Mouse (Mus musculus): ENCODE measurements around the gene Psd.

The Psd gene

DNA sequence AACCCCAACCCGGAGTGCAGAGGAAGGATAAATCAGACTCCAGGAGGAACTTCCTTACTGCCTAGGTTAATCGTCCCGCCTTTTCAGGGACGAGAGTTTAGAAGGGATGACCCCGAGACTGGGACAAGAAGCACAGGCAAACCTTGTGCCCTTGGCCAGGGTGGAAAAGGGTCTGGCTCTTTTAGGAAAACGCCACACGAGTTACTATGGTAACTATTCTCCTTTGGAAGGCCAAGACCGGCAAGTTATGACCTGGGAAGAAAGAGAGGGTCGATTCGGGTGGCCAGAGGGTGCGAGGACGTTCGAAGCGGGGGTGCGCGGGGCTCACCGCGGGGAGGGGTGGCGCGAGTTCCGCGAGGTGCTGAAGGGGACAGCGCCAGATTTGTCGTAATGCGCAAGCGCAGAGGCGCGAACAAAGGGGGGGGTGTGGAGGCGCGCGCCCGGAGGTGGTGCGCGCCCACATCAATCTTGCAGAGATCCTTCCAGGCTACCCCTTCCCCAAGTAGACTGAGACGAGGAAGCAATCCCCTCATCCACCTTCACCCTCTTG, at the start of gene Psd:
Gene Psd, minus strand, starts transcription at position 401 of the 550 bp plus-strand sequence.
- DNase-seq (ENCODE audit: low spot score), result no peak

DNA sequence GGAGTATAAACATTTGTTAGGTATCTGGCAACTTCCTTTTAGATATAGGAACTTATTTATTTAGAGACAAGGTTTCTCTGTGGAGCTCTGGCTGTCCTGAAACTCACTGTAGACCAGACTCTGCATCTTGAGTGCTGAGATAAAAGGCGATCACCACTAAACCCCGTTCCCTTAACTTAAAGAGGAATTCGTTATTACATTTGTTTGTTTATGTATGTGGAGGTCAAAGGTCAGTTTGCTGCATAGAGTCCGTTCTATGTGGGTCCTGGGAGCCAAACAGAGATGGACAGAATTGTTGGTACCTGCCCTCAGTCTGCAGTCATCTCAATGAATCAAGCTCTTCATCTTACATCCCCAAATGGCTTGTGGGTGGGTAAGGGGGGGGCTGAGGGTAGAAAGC, 48.9 kb upstream of the Psd start:
- no peak for DNase-seq (ENCODE audit: low spot score)

DNA sequence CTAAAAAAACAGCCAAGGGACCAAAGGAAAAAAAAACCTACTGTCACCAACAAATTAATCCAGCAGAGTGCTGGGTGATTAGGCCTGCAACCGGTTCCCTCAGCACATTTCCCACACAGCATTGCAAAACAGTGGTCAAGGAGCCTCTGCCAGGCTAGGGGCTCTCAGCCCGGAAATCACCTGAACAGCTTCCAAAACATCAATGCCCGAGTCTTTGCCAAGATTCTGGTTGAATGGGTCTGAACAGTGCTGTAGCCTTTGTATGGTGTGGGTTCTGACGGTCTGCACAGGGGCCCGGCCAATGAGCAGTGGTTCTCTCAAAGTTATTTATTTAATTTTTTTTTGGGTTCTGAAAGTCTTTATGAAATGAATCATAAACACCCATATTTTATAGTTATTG, 48.5 kb upstream of the Psd start:
- DNase-seq (ENCODE audit: low spot score), result no peak

DNA sequence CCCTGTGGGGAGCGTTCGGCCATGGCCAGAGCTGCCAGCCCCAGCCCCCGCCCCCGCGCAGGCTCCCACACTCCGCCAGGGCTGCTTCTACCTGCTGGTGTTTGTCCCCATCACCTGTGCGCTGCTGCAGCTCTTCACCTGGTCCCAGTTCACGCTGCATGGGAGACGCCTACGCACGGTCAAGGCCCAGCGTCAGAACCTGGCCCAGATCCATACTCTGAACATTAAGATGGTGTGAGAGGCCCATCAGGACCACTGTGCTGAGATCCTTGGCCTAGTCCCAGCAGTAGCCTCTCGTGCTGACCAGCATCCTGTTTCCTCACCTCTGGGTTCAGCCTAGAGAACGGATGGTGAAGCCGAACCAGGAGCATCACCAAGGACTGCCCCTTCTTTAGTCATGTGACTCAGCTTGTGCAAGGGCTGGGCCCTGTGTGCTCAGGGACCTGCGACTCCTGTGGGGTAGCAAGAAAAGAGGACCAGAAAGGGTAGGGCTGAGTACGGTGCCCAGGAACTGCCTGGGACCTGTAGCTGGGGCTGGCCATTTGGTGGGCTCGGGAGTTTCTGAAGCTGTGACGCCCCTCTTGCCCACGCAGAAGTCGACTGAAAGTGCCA, 47.6 kb upstream of the Psd start:
- DNase-seq (ENCODE audit: low spot score), result no peak

DNA sequence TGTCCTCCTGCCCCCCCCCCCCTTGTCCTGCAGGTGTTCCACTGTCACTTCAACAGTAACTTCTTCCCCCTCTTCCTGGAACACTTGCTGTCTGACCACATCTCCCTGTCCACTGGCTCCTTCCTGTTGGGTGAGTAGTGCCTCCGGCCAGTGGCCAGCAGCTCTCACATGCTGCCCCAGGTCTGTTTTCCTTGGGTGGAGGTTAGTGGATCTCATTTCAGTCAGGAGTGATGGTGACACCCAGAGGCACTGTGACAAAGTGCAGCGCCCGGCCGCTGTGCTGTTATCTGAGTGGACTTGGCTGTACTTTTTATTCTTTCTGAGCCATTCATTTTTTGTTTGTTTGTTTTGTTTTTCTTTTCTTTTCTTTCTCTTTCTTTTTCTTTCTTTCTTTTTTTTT, 42.2 kb upstream of the Psd start:
- no peak for DNase-seq (ENCODE audit: low spot score)

DNA sequence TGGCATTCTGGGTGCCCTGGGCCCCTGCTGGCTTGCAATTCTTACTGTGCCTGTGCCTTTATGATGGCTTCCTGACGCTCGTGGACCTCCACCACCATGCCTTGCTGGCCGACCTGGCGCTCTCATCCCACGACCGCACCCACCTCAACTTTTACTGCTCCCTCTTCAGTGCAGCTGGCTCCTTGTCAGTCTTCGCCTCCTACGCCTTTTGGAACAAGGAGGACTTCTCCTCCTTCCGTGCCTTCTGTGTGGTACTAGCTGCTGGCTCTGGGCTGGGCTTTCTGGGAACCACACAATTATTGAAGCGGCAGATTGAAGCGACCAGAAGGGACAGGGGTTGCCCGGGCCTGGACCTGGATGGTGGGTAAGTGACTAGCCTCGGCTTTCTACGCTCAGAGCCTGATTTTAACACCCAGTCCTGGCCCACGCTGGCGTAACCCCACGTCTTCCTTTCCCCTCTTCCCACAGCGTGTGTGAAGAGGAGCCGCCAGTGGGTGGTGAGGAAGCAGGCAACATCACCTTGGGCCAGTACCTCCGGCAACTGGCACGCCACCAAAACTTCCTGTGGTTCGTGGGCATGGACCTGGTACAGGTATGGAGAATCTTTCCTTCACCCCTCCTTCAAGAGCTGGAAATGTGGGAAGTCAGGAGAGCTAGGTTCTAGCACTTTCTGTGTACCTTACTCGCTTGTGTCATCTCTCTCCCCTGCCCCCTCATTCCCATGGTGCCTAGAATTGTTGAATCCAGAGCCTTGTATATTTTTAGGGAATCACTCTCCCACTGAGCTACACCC, 41.0 kb upstream of the Psd start:
- no peak for DNase-seq (ENCODE audit: low spot score)

DNA sequence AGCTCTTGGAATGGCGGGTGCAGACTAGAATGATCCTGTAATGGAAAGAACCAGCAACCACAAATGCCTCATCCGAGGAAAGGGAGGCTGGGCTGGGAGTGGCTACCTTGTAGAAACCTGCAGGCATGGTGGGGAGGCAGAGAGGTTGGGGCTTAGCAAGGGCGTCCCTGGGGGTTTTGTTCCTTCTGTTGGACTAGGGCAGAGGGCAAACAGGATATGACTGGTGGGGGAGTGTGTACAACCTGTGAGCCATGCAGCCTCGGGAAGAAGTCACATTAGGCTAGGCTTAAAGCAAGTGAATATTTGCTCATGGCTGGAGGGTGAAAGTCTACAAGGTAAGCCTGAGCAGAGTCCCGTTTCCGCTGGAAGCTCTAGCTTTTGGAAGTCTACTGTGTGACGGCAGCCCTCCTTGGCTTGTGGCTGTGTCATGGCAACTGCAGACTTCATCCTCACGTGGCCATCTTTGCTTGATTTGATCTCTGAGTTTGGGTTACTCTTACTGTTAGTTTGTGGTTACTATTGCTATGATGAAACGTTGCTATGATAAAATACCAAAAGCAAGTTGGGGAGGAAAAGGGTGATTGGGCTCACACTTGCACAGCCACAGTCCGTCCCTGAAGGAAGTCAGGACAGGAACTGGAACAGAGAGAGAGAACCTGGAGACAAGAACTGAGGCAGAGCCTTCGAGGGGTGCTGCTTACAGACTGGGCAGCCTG, 36.5 kb upstream of the Psd start:
- no peak for DNase-seq (ENCODE audit: low spot score)

DNA sequence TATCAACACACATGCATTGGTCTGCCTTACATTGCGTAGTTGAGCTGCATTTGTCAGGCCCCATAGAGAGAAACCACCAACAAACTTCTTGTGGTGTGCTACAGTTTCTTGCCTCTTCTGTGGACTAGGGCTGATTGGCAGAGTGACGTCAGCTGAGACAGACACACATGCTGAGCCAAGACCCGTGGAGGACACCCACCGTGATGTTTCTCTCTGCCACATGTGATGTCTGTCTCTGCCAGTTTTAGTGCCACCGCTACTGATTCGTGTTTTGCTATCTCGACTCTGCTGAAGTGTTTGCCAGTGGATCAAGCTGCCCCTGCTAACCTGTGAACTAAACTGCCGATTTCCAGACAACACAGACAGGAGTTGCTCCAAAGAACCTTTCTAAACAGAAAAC, 35.1 kb upstream of the Psd start:
- DNase-seq (ENCODE audit: low spot score), result no peak

DNA sequence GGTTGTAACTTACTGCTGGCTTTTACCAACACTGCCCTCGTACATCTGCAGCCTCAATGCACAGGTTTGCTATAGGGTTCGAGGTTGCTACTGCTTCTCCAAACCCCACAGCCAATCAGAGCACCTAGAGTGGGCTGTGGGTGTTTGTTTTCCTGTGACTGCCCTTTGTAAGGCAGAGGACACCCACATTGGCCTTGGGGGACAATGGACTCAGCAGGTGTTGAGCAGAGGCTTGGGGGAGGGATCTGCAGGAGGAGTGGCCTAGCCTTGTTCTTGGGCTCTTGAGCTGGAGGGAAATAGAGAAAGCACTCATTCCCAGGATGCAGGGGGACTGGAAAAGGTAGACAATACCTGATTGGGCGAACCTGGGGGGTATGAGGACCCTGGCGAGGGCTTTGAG, 31.4 kb upstream of the Psd start:
- no peak for DNase-seq (ENCODE audit: low spot score)

DNA sequence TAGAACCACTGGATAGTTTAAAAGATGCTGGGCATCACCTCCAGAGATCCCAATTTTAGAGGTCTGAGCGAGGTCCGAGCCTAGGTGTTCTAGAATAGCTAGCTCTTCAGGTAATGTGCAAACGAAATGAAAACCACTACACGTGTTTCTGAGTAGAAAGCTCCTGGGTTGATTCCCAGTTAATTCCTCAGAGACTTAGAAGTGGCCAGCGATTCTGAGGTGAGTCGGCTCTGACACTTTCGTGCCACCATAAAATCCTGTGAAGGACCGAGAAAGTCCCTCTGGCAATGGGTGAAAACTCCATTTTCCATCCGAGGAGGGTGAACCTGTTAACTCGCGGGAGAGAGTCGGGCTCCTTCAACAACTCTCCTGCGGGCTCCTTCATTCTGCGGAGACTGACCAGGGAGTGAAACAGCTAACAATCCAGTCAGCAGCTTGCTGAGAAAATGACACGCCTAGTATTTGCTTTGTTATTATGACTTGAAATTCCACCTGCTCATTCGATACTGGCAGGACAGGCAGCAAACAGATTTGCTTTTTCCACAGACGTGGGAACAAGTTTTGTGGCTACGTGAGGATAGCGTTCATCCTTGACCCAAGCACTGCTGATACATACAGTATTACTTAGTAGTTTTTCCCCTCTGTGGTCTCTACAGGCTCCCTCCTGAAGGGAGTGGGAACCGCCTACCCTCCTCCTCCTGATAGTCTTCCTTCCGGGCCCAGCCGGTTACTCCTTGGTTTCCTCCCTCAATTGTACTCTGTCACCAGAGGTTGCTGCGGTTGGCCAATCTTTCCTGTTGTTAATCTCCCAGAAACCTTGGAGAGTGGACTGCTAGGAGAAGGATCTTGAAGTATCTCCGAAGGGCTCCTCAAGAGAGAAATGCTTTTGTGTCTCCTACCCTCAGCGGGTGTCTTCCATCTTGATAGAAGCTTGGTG, 30.7 kb upstream of the Psd start:
- no peak for DNase-seq (ENCODE audit: low spot score)

DNA sequence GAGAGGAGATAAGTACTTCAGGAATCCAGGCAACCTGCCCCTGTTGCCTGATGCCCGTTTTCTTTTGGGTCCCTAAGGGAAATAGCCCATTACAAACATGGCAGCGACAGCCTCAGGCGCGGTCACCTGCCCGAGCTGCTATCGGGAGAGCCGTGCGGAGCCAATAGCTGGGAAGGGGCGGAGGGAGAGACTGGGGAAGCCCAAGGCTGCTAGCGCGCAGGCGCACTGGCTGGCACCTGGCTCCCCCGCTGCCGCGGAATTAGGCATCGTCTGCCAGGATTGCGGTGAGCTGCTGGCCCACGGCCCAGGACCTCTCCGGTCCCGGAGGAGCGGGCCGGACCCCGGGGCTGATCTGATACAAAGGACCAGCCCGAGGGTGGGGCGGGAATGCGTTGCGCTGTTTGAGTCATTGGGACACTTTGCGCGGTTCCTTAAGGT, 29.8 kb upstream of the Psd start:
- DNase-seq (ENCODE audit: low spot score), result peak; percentile 81

DNA sequence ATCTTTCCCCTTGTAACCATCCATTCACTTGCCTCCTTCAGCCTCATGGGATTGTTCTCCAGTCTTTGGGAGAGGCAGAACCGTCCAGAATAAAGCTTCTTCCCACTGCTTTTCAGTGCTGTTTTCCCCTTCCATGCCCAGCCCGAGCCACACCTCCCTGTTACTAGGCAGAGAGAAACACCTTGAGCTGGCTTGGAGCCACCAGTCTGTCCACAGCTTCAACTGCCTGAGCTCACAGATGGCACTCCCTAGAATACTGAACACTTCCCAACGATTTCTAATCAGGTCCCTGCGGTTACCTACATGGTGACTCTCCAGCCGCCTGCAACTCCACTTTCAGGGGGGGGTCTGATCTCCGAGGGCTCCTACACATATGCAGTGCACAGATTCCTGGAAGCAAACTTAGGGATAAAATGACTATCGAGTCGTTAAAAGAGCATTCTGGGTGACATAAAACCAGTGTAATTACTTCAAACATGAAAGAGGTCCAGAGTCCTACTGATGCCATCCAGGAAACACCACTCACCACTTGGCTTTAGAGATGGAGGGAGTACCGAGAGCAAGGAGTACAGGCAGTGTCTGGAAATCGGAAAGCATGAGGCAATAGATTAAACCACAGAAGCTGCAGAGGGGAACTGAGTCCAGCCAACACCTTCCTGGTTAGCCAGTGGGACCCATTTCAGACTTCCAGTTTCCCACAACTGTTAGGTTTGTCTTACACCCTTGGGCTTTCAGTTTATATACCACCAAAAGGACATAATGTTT, 23.4 kb upstream of the Psd start, which contains the start of gene 2310034G01Rik:
Gene 2310034G01Rik, minus strand, starts transcription at position 135 of the 765 bp plus-strand sequence.
- no peak for DNase-seq (ENCODE audit: low spot score)

DNA sequence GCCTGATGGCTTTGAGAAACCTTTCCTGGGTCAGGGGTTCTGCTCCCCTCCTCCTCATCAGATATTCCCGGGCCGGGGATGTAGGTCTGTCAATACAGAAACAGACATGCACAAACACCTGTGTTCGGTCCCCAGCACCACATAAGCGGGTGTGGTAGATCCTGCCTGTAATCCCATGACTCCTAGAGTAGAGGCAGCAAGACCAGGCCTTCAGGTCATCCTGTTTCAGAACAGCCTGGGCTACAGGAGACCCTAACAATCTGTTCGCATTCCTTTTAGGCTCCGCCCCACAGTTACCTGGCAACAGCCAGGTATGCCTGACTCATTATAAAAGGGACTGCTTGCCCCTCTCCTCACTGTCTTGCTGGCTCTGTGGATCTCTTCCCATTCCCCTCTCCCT, 22.6 kb upstream of the Psd start:
- no peak for DNase-seq (ENCODE audit: low spot score)

DNA sequence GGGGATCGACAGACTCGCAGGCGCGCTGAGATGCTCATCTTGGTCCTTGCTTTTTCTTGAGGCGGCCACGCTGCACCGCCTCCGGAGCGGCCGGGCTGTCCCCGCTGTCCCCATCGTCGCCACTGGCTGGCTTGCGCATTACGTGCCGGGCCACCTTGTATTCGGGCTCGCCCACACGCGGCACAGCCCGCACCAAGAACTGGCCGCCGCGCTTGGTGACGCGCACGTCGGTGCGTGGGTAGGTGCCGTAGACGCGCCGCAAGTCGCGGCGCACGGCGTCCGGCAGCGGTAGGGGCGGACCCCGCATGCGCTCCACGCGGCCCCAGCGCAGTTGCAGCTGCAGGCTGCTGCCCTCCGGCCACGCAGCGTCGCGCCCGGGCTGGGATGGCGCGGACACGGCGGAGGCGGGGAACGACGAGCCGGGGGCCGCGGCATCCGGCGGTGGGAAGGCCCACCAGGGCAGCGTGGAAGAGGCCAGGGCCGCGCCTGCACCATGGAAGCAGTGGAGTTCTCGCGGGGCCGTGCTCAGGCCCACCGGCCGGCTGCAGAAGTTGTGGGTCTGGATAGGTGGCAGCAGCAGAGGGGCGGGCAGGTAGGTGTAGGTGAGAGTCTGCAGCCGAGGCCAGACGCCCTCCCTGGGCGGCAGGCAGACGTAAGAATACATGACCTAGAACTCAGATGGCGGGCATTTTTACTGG, 22.0 kb upstream of the Psd start:
- DNase-seq (ENCODE audit: low spot score), result peak; percentile 64

DNA sequence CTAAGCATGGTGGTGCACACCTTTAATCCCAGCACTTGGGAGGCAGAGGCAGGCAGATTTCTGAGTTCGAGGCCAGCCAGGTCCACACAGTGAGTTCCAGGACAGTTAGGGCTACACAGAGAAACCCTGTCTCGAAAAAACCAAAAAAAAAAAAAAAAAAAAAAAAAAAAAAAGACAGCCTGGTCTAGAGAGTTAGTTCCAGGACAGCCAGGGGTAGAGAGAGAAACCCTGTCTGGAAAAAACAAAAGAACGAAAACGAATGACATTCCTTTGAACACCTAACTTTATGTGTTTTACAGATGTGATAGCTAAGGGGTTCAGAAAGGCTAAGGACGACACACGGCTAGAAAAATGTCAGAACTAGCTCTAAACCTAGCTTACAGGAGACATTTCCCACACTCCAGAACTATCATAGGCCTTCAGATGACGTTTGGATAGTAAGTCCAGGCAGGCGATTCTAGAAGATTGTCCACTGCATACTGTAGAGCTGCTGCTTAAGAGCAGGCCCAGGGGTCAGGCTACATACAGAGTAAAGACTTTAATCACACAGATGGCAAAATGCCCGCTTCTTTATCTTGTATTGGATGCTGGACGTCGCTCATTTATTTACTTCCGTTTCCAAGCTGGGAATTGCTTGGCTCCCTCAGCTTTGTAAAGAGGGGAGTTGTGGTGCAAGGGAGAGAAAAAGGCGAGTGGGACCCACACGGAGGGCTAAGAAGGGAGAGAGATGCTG, 21.1 kb upstream of the Psd start:
- DNase-seq (ENCODE audit: low spot score), result no peak

DNA sequence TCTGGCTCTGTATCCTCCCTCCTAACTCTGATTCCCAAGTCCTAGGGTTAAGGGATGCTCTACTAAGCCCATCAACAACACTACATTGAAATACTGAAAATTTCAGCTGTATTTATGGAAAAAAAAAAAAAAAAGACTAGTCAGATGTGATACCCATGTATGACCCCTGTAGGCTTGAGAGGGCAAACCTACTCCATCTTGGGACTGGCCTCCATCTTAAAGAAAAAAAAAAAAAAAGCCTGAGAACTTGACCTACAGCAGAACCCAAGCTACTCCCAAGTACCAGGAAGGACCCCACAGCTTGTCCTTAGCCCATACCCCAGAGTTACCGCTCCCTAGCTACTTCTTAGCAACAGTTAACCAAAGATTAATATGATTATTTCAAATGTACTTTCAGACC, 20.2 kb upstream of the Psd start:
- DNase-seq (ENCODE audit: low spot score), result no peak

DNA sequence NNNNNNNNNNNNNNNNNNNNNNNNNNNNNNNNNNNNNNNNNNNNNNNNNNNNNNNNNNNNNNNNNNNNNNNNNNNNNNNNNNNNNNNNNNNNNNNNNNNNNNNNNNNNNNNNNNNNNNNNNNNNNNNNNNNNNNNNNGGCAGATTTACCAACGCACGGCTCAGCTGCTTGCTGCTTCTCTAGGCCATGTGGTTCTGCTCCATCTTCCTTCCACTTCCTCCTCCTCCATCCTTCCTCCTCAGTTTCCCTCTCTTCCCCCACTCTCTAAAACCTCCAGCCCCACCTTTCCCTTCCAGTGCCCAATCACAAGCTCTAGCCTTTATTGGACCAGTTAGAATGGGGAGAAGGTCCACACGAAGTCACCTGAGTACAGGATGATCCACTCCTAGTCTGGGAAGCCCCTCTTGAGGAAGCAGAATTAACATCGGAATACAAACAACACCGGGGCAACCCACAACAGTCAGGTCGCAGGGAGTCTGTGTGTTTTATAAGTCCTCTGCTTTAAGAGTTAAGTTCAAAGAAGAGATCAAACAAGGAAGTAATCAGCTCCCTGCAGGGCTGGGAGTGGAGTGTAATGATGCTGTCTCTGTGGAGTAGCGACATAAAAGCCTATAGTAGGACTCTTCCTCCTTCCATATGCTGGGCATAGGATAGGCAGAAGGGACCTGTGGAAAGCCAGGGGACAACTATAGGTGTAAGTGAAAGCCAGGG, 17.9 kb upstream of the Psd start:
- no peak for DNase-seq (ENCODE audit: low spot score)

DNA sequence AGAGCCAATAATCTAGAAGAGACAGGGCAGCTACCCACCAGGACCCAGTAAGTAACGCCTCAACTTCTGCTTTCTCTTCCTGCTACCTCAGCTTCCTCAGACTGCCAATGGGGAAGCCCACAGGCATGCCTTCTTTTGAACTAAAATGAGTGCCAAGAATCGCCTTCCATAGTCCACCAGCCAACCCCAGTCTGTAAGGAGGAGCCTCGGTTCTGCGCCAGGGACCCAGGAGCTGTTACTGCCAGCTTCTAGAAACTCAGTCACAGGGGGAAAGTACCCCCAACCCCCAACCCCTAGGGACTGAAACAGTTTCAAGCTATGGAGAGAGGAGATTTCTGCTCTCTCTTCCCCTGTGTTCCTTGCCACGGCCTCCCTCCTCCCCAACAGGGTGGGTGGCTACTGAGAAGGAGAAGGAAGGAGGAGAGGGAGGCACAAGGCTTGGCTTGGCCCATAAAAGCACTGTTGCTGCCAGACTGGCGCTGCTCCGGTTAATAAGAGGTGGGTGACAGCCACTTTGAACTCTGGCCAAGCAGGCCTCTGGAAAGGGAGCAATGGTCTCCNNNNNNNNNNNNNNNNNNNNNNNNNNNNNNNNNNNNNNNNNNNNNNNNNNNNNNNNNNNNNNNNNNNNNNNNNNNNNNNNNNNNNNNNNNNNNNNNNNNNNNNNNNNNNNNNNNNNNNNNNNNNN, 12.5 kb upstream of the Psd start:
- DNase-seq (ENCODE audit: low spot score), result no peak
